Mouse (Mus musculus) thymus, postnatal 14 days (tissue): ENCODE data around the gene Opcml.

Experiments used
- DNase-seq: peaks from one replicate; pipeline ENCODE4 v3.0.0; 2021

The Opcml gene

GRCm38 (mm10) chr9:28013192-28013591 is 222.6 kb downstream of the Opcml start:
- DNase-seq = no peak

GRCm38 (mm10) chr9:28028156-28028555 is 237.6 kb downstream of the Opcml start:
- DNase-seq = no peak

DNA sequence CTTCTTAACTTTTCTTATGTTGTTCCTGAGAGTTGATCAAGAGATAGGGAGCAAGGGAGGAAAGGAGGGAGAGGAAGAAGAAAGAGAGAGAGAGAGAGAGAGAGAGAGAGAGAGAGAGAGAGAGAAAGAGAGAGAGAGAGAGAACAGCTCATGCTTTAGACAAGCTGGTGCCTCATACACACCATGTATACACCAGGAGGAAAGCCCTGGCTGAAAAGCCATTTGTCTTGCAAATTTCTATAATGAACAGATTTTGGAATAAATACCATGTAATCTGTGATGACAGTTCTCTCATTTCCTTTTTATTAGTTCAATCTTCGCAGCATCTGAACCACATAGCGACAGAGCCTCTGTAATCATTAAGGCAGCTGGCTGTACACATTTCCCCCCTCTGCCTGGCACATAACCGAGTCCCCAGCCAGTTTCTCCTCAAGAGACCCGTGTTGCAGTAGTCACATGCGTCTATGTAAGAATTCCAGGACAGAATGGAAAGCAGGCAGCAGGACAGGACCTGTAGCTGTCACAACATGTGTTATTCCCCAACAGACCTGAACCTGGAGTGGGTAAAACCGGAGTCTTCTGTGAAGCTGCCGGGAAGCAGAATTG is 238.3 kb downstream of the Opcml start:
- DNase-seq = no peak

- no peak for DNase-seq
Observed at GRCm38 (mm10) chr9:28049157-28049556, 258.6 kb downstream of the Opcml start.

DNA sequence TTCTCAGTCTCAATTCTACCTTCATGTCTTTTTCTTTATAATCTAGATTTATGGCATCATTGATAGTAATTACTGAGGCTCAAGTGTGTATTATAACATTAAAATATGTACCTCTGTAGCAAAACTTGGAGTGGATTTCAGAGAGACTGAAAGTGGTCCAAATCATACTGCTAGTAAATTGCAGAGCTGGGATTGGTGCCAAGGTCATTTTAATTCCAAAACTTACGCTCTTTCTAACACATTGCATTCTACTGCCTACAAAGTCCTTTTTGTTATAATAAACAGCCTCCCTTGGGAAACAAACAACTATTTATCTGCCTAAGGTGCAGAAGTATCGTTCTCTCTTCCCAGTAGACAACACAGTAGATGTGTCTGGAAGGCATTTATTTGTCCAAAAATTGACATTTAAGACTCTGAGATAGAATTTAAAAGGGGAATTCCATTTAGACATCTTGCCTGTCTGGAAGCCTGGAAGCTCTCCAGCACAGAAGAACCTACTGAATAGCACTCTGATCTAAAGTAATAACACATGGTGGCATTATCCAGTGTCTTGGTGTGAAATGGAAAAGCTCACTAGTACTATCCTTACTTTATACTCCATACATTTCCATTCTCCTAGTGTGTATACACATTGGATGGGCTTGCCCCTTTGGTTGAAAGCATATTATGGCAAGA is 266.7 kb downstream of the Opcml start:
- no peak for DNase-seq

DNA sequence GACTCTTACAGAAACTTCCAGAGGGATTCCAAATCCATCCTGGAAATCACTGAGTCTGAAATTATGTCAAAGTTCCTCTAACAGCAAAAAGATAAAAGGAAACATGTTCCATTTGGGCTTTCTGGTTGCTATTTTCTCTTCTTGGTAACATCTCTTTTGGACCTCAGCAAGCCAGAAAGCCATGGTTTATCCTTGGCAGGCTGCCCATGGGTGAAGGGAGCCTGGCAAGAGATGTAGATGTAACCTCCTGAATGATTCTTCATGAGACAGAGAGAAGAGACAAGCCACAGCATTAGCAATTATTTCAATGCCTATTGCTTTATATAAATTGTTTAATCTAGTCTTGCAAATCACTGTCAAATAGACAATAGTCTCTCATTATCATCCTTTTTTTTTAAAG is 274.6 kb downstream of the Opcml start:
- DNase-seq = no peak

- no peak for DNase-seq
Observed at GRCm38 (mm10) chr9:28080694-28081093, 290.1 kb downstream of the Opcml start.

DNA sequence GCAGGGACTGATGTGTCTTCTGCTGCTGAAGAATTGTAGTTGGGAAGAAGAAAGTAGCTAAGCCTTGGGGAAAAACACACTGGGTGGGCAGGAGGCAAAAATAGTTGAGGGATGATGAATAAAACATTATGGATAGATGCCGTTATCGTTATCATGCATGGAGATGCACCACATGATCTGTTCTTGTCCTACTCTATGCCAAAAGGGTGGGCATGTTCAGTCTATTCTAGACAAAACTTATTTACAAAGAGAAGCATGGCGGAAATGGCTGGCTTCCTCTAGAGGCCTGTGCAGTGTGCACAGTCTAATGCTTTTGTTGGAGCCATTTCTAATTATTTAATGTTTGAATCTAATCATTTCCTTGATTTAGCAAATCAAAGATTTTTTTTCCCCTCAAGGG is 293.2 kb downstream of the Opcml start:
- DNase-seq = no peak

DNA sequence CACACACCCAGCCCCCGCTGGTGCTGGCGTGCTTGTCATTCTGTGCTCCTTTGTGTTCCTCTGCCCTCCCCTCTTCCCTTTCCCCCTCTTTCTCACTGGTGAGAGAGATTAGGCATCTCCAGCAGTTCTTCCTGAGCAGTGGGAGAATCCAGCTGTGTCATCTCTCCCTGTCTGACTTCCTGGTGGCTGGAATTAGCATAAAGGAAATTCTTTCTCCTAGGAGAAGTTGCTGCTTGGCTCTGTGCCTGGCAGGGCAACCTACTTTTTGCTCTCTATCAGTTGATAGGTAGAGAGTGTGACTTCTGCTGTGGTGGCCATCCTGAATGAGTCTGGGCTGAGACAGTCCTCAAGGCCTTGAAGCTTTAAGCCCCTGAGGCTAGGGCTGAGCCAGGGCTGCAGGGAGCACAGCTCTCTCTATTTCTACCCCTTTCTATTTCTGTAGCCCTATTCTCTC is 293.7 kb downstream of the Opcml start:
- no peak for DNase-seq

- no peak for DNase-seq
Observed at GRCm38 (mm10) chr9:28091395-28091794, 300.8 kb downstream of the Opcml start.

- DNase-seq = no peak
Observed at GRCm38 (mm10) chr9:28094722-28095121, 304.1 kb downstream of the Opcml start.

DNA sequence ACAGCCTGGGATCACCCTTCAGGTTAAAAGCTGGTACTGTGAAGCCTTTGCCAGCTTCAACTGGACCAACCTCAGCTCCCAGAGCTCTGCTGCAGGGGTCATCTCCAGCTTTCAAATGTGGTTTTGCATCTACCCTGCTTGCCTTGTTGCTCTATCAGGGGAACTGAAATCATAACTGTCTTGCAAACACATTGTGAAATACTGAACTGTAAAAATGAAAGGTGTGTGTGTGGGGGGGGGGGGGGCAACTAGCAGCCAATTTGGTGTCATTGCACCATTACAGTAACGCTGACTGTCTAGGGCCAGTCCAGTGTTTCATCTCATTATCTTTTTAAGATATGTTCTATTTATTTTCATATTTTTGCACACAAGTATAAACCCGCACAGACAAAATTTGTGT is 305.6 kb downstream of the Opcml start:
- DNase-seq = no peak

GRCm38 (mm10) chr9:28101981-28102380 is 311.4 kb downstream of the Opcml start:
- no peak for DNase-seq

DNA sequence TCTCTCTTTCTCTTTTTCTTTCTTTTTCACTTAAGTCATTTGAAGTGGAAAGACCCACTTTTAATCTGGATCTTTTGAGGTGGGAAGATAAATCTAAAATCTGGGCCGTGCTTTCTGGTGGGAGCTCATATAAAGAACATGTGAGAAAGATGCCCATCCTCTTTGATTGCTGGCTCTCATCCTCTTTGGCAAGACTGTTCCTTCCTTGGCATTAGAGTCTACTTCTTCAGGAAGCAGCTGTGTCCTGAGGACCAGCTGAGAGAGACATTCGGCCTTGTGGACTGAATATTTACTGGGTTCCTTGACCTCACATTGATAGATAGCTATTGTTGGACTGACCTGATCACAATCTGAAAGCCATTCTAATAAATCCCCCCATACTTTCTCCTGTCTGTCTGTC is 331.3 kb downstream of the Opcml start:
- DNase-seq = no peak

GRCm38 (mm10) chr9:28128735-28129134 is 338.2 kb downstream of the Opcml start:
- DNase-seq = no peak

GRCm38 (mm10) chr9:28131521-28131920 is 340.9 kb downstream of the Opcml start:
- no peak for DNase-seq

DNA sequence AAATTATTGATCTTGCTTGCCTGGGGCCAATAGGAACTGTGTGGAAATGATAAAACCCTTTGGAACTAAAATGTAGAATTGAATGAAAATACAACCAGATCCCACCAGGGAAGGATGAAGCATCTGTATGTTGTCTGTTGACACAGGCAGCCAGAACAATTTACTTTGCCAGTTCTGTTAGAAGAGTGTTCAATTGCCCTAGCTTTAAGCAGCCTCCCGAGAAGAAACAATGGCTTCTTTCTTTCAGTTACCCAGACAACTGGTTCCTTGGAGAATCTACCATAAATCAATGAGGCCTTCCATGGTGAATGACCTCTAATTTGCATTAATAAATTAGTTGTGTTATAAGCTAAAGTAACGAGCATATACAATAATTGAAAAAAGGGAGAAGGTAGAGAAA is 346.0 kb downstream of the Opcml start:
- DNase-seq = no peak

DNA sequence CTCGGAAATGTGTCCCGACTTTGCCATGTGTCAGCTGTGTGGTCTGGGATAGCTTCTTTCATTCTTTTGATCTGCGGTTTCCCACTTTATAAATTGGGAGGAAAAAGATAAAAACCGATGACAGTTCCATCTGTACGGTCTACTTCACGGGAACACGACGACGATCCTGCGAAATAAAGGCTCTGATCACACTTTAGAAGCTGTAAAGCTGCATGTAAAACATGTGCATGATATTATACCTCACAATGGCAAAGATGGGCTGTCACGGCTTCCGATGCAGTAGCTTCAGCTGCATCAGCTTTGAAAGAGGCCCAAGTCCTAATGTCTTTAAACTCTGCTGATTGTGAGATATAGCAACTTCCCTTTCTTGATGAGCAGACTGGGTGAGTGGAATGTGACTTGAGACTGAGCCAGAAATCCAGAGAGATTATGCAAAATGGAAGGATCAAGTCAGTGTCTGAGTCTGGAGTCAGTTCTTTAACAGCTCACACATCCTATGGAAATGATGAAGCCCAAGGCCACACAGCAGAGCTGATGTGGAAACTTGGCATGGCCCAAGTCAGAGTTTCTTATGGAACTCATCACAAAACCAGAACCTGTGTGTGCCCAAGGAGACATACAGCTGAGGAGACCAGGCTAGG is 349.5 kb downstream of the Opcml start:
- no peak for DNase-seq

- no peak for DNase-seq
Observed at GRCm38 (mm10) chr9:28149507-28149906, 358.9 kb downstream of the Opcml start.

GRCm38 (mm10) chr9:28153748-28154147 is 363.2 kb downstream of the Opcml start:
- DNase-seq = no peak

DNA sequence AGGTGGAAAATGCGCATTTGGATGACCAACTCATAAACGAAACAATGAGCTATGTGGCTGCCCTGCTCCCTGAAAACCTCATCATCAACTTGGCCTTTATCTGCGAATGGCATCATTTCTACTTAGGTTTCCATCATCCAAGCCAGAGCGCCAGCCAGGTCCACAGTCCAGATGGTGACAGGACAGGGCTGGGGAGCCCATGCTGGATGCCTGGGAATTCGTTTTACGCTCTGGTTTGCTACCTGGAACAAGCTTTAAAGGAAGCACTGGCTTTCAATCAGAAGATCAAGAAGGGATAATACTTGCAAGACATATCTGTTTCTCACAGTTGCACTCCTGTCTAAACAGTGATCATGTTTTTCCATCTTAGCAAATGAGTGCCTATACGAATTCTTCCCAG is 366.5 kb downstream of the Opcml start:
- DNase-seq = no peak

- no peak for DNase-seq
Observed at GRCm38 (mm10) chr9:28160953-28161352, 370.4 kb downstream of the Opcml start.

GRCm38 (mm10) chr9:28163946-28164345 is 373.4 kb downstream of the Opcml start:
- no peak for DNase-seq

DNA sequence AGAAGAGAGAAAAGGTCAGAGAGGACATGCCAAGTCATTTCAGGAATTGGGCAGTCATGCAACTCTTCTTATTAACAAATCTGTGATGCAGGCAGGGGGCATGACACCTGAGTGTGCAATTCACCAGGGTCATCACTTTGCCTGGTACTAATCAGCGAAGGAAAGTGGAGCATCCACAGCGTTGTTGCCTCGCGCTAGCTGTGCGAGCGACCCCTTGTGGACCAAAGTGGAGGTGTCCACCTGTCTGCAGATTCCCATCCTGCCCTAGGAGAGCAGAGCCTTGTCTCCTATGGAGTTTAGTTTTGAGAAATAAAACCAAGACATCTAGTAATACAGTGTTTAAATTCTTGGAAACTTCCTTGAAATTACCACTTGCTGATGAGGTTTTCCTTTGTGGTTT is 381.3 kb downstream of the Opcml start:
- DNase-seq = no peak
